Mouse (Mus musculus) forebrain, embryonic 13.5 days (tissue): ENCODE results near the gene Mamstr. TPM values are rescaled to one million over a fixed set of nuclear protein-coding genes. Genes with fewer than 3 reads are reported as not detected.

ENCODE experiments used
- ATAC-seq: fragments of 200-750 bp; cut with Nextera tagmentation; 2 replicates; pipeline ENCODE4 v1.8.0; 2017
- H3K27ac ChIP-seq: fragments of 300-500 bp; sonication (generic); 2 replicates; pipeline ENCODE4 v1.5.1; 2015; ENCODE audit warnings: inconsistent platforms, mild to moderate bottlenecking, moderate library complexity
- H3K27me3 ChIP-seq: fragments of 300-500 bp; sonication (generic); 2 replicates; pipeline ENCODE4 v1.6.1; 2015; ENCODE audit warnings: mild to moderate bottlenecking, inconsistent platforms
- H3K36me3 ChIP-seq: fragments of 300-500 bp; sonication (generic); 2 replicates; pipeline ENCODE4 v1.6.1; 2015; ENCODE audit warnings: mild to moderate bottlenecking, inconsistent platforms; ENCODE audit not compliant: poor library complexity, severe bottlenecking
- H3K4me1 ChIP-seq: fragments of 300-500 bp; sonication (generic); 2 replicates; pipeline ENCODE4 v1.6.1; 2015; ENCODE audit warnings: inconsistent platforms
- H3K4me2 ChIP-seq: fragments of 300-500 bp; sonication (generic); 2 replicates; pipeline ENCODE4 v1.6.1; 2015; ENCODE audit warnings: inconsistent platforms, mild to moderate bottlenecking, moderate library complexity
- H3K4me3 ChIP-seq: fragments of 300-500 bp; sonication (generic); 2 replicates; pipeline ENCODE4 v1.5.1; 2015; ENCODE audit warnings: mild to moderate bottlenecking, inconsistent platforms
- H3K9ac ChIP-seq: fragments of 300-500 bp; sonication (generic); 2 replicates; pipeline ENCODE4 v1.6.1; 2015; ENCODE audit warnings: mild to moderate bottlenecking, inconsistent platforms
- H3K9me3 ChIP-seq: fragments of 300-500 bp; sonication (generic); replicated peaks from 2 replicates; pipeline ENCODE4 v1.6.1; 2016; ENCODE audit warnings: inconsistent platforms
- WGBS: fragments of 180-500 bp; shearing (Covaris S2); methylation state at CpG from one replicate; pipeline ENCODE4 v1.1.7; 2015; 5-methylcytosine and 5-hydroxymethylcytosine counted together
- polyA plus RNA-seq: library from polyadenylated mRNA; unstranded; fragments of >200 nt; fragmentation: Nextera tagmentation; extraction: Ambion mirVana; gene quantifications from 2 replicates; pipeline ENCODE4 v1.2.1, GENCODE M21; 2015

Mamstr gene
- polyA plus RNA-seq, 1 experiment from 2014 or later = 3.8 TPM

DNA sequence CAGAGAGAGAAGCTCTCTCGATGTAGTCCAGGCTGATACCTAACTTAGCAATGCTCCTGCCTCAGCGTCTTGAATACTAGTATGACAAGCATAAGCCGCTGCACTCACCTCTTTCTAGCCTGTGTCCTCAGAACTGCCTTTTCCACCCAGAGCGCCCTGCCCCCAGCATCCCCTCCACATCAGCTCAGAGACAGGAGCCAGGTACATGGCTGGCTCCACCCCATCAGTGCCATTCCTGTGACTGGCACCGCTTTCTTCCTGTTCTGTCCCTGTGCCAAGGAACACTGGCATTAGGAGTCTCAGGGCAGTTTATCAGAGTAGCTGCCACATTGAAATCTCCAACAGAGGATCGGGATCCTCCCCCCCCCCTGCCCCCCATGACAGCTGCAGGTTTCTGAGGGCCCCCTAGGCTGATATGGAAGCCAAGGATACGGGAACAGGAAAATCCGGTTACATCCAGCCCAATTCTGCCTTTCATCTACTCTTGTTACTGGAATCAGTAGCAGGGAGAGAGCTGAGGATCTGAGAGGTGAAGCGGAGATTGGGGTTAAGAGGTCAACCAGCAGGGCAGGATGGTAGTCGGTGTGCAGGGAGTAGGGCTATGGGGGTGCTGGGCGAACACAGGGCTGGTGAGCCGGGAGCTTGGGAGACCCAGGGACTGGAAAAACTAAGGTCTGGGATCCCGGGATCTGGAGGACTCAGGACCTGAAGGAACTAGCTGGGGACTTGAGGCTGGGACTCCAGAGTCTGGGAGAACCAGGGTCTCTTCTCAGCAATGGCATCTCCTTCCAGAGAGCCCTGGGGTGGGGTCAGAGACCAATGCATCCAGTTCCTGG is 25.7 kb downstream of the Mamstr start:
- Histone ChIP-seq H3K4me3 (no peak overlapping the region), H3K4me1 (no peaks in the 10 kb centered on the region), H3K27me3 (no peaks in the 10 kb centered on the region; the same call in 1 of the 2 replicates), H3K4me2 (no peak overlapping the region), H3K9ac (no peak overlapping the region), H3K27ac (no peak overlapping the region), H3K9me3 (no peaks in the 10 kb centered on the region; the same call in 1 of the 2 replicates), H3K36me3 (no peaks in the 10 kb centered on the region)
- ATAC-seq = no peak
- 67% methylated on average over 13 of the region's 13 CpGs for WGBS

- no peaks in the 10 kb centered on the region for H3K36me3 ChIP-seq
- no peaks in the 10 kb centered on the region; the same call in 1 of the 2 replicates for H3K9me3 ChIP-seq
- no peak within 1 kb of the TSS for H3K4me2 ChIP-seq
- 85% methylated on average over 7 of the region's 7 CpGs for WGBS
- no peaks in the 10 kb centered on the region; the same call in 1 of the 2 replicates for H3K27me3 ChIP-seq
- no peak for ATAC-seq
- H3K27ac ChIP-seq = no peak within 1 kb of the TSS
- H3K4me3 ChIP-seq = no peak within 1 kb of the TSS
- no peak within 1 kb of the TSS for H3K9ac ChIP-seq
- no peaks in the 10 kb centered on the region for H3K4me1 ChIP-seq
Observed at GRCm38 (mm10) chr7:45666161-45666560, 26.4 kb downstream of the Mamstr start, which contains the start of gene Fut2. TSS of gene Fut2 (minus strand) at chr7:45666394.

GRCm38 (mm10) chr7:45667761-45668160 is 28.0 kb downstream of the Mamstr start:
- H3K27me3 ChIP-seq = no peaks in the 10 kb centered on the region; the same call in 1 of the 2 replicates
- no peaks in the 10 kb centered on the region for H3K4me1 ChIP-seq
- H3K4me2 ChIP-seq = no peak overlapping the region
- no peaks in the 10 kb centered on the region for H3K36me3 ChIP-seq
- H3K9ac ChIP-seq = no peak overlapping the region
- WGBS = 79% methylated on average over 14 of the region's 14 CpGs
- no peaks in the 10 kb centered on the region; the same call in 1 of the 2 replicates for H3K9me3 ChIP-seq
- no peak for ATAC-seq
- no peak overlapping the region for H3K4me3 ChIP-seq
- H3K27ac ChIP-seq = no peak overlapping the region

DNA sequence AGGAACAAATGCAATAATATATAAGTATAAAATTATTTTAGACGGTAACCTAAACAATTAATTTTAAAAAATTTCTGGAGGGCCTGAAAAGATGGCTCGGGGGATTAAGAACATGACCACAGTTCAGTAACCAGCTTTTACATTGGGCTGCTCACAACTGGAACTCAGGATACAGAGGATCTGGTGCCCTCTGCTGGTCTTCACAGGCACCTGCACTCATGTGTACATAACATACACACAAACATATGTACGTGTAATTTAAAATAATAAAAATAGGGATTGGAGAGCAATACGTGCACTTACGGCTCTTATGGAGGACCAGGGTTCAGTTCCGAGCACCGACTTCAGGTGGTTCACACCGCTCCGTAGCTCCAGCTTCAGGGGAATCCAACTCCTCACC is 29.1 kb downstream of the Mamstr start:
- Histone ChIP-seq H3K9me3 (no peaks in the 10 kb centered on the region; the same call in 1 of the 2 replicates), H3K27ac (no peak overlapping the region), H3K4me3 (no peak overlapping the region), H3K36me3 (no peaks in the 10 kb centered on the region), H3K4me1 (no peaks in the 10 kb centered on the region), H3K4me2 (no peak overlapping the region), H3K9ac (no peak overlapping the region), H3K27me3 (no peaks in the 10 kb centered on the region; the same call in 1 of the 2 replicates)
- 95% methylated on average over 9 of the region's 9 CpGs for WGBS
- no peak for ATAC-seq

DNA sequence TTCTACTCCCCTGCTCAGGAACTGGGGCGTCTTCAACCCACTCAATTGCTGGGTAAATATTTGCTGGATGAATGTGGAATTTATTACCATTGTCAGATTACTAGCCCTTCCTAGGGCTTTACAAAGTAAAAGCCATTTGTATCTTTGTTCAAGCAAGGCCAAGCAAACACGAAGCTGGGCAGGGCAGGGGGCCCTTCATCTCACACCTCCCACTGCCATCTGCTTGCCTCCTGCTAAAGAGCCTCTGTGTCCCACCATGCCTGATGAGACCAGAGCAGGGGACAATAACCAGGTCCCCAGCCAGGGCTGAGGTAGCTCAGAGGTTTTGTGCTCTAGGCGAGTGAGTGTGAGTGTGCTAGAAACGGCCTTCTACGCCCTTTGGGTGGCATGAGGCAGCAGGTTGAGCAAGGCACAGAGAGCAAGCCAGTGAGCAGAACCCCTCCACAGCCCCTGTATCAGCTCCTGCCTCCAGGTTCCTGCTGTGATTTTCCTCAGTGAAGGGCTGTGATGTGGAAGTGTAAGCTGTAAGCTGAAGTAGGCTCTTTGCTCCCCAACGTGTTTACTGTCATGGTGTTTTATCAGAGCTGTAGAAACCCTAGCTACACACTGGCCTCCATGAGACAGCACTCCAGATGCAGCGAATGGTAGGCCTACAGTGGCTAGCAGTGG is 38.0 kb downstream of the Mamstr start:
- no peak for ATAC-seq
- Histone ChIP-seq H3K4me2 (no peak overlapping the region), H3K9ac (no peak overlapping the region), H3K9me3 (no peaks in the 10 kb centered on the region), H3K27me3 (no peaks in the 10 kb centered on the region), H3K4me1 (0 out of 2 replicates have a peak, but pooled peaks cover 5% of the 10 kb centered on the region), H3K4me3 (no peak overlapping the region), H3K36me3 (no peaks in the 10 kb centered on the region), H3K27ac (no peak overlapping the region)
- WGBS = 82% methylated on average over 7 of the region's 7 CpGs

DNA sequence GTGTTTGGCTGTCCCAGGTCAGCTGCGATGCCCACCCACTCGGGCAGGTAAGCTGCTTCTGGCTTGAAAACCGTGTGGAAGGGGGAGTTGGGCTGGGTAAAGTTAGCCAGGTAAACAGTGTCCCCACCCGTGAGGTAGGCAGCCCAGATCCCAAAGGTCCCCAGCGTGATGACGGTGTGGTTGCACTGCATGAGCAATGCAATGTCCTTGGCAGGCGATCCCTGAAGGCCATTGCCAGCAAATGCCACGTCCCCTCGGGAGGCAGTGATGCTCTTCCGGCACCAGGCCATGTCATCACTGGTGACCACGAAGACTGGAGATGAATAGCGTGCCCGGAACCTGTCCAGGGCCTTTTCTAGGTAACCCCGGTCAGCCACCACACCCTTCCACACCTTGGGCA is 38.7 kb downstream of the Mamstr start:
- 94% methylated on average over 14 of the region's 14 CpGs for WGBS
- Histone ChIP-seq H3K27ac (no peak overlapping the region), H3K4me3 (no peak overlapping the region), H3K9me3 (no peaks in the 10 kb centered on the region), H3K36me3 (no peaks in the 10 kb centered on the region), H3K27me3 (no peaks in the 10 kb centered on the region), H3K4me2 (no peak overlapping the region), H3K4me1 (0 out of 2 replicates have a peak, but pooled peaks cover 5% of the 10 kb centered on the region), H3K9ac (no peak overlapping the region)
- ATAC-seq = no peak

DNA sequence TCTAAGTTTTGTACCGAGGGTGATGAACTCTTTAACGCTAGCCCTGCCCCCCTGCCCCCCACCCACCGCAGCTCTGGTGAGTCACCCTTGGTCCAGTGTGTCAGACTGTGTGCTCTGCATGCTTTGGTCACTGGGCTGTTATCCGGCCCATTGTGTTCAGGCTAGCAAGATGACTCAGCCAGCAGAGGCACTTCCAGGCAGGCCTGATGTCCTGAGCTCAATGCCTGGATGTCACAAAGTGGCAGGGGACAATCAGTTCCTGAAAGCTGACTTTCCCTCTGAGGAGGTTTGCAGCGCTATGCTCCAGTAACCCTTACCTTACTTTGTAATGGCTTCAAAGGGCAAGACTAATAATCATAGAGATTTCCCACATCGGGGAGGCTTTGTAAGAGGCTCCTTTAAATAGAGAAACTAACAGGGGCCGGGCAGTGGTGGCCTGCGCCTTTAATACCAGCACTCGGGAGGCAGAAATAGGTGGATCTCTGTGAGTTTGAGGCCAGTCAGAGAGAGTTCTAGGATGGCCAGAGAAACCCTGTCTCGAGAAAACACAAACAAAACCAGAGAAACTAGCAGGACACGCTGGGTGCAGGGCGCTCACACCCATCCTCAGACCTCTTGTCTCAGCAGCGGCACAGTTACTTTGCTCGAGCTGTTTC is 40.3 kb downstream of the Mamstr start:
- Histone ChIP-seq H3K4me3 (no peak overlapping the region), H3K4me2 (no peak overlapping the region), H3K27ac (no peak overlapping the region), H3K27me3 (no peaks in the 10 kb centered on the region), H3K4me1 (0 out of 2 replicates have a peak, but pooled peaks cover 5% of the 10 kb centered on the region), H3K36me3 (no peaks in the 10 kb centered on the region), H3K9me3 (no peaks in the 10 kb centered on the region), H3K9ac (no peak overlapping the region)
- ATAC-seq = no peak
- WGBS = 73% methylated on average over 14 of the region's 14 CpGs

GRCm38 (mm10) chr7:45681046-45681736 is 41.4 kb downstream of the Mamstr start:
- Histone ChIP-seq H3K9me3 (no peaks in the 10 kb centered on the region), H3K4me2 (no peak overlapping the region), H3K27ac (no peak overlapping the region), H3K36me3 (no peaks in the 10 kb centered on the region), H3K9ac (no peak overlapping the region; the same call in 1 of the 2 replicates), H3K27me3 (no peaks in the 10 kb centered on the region), H3K4me3 (no peak overlapping the region), H3K4me1 (0 out of 2 replicates have a peak, but pooled peaks cover 5% of the 10 kb centered on the region)
- no peak for ATAC-seq
- WGBS = 86% methylated on average over 8 of the region's 8 CpGs

DNA sequence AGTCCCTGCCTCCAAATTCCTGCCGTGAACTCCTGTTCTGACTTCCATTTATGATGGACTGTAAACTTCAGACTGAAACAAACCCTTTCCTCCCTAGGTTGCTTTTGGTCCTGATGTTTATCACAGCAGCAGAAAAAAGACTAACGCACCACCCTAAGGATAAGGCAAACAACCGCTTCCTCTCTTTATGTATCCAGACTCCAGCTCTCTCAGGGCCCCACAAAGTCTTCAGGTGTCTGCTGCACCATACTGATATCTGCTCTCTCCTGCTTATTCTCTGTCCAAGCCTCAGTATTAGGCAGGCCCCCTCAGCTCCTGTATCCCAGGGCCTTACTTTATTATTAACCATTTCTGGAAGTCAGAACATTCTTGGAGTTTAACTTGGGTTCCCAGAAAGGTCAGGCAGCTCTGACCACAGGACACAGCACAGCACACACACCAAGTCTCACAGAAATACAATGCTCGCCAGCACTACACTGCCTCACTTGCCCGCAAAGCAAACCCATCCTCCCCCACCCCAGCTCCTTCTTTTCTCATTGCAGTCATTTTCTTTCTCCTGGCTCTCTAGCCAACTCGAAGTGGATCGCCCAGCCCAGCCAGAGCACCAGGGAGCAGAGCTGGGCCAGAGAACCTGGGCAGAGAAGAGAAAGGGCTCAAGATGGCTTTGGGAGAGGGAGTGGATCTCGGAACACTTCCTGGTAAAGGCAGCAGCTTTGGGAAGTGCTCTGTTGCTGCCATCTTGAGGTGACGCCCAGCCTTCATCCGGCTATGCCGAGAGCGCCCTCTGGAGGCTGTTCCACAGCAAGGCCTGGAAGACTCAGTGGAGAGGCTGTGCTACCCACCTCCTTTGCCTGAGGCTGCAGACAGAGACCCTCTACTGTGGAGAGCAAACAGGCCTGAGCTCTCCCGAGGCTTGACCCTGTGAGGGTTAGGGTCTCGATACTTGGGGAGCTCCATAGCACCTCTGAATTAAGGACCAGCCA is 42.7 kb downstream of the Mamstr start:
- Histone ChIP-seq H3K36me3 (no peaks in the 10 kb centered on the region), H3K4me1 (0 out of 2 replicates have a peak, but pooled peaks cover 5% of the 10 kb centered on the region), H3K4me2 (peak overlapping the region; percentile 40), H3K27ac (peak overlapping the region; percentile 26), H3K27me3 (no peaks in the 10 kb centered on the region), H3K9me3 (no peaks in the 10 kb centered on the region), H3K9ac (no peak overlapping the region), H3K4me3 (no peak overlapping the region)
- ATAC-seq = peak; percentile 91
- 29% methylated on average over 14 of the region's 14 CpGs for WGBS

DNA sequence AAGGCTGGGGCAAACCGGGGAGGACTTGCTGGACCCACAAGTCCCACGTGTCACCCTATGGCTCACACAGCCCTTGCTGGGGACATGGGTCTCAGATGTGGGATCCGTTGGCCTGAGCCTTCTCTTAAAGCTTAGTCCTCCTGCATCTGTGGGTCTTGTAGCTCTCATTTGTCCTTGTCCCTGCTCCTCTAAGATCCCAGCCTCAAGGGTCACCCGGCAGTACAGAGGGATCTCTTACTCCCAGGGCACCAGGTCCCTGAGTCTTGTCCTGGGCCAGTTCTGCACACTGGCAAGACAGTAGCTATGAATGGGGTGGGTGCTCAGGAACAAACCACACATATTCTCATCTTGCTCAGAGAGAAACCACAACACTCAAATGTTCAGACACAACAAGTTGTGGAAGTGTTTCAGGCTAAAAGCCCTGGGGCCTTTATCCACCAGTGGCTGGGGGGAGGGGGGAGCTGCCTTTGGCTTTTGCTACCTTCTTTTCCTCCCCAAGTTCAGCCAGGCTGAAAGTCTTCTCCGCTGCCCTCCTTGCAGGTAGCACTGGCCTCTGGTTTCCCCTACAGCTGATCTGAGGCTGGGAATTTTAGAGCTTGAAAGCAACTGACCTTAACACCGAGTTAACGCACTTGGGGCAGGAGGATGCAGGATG is 43.7 kb downstream of the Mamstr start, which contains the start of gene Ntn5:
Gene Ntn5 (plus strand): TSS at position 627 of the 655 bp plus-strand sequence.
- Histone ChIP-seq H3K9me3 (no peaks in the 10 kb centered on the region), H3K36me3 (no peaks in the 10 kb centered on the region), H3K4me1 (0 out of 2 replicates have a peak, but pooled peaks cover 5% of the 10 kb centered on the region), H3K27me3 (no peaks in the 10 kb centered on the region), H3K4me2 (no peak within 1 kb of the TSS), H3K9ac (peak within 1 kb of the TSS; percentile 30), H3K27ac (no peak within 1 kb of the TSS), H3K4me3 (no peak within 1 kb of the TSS)
- 77% methylated on average over 7 of the region's 7 CpGs for WGBS
- no peak for ATAC-seq
